8 mouse cellular contexts compared by ENCODE assay signal in the genomic region with DNA sequence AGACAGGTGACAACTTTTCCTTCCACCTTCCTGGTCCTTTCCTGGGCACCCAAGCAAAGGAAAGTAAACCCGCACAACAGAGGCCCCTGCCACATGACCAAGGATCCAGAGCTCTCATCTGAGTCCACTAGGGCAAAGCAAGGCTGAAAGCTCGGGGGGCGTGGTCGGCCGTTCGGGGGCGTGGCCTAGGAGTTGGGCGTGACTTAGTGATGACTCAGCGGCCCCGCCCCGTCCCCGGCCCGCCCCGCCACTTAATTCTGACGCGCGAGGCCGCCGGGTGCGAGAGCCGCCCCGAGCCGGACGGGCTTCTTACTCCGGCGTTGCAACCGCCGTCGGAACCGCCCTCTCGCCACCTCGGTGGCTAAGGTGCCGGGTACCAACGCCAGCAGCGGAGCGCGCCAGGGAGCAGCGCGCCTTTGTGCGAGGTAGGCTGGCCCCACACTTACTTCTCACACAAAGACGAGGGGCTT.
DNase-seq lines count a peak whose midpoint lies in the region; ATAC-seq and TF ChIP-seq lines count a peak whose summit lies in the region.

No protein-coding gene starts in this region.

- peak overlapping the region; percentile 85 for H3K27ac ChIP-seq in forebrain, embryonic 15.5 days (replicated peaks)
- peak overlapping the region; percentile 77 for H3K27ac ChIP-seq in liver, postnatal 0 days (ENCODE audit: low read depth)
- peak overlapping the region; percentile 82 for H3K27ac ChIP-seq in neural tube, embryonic 13.5 days (replicated peaks)

- peaks cover 38% of the 10 kb centered on the region for H3K4me1 ChIP-seq in forebrain, embryonic 15.5 days
- peaks cover 42% of the 10 kb centered on the region for H3K4me1 ChIP-seq in liver, postnatal 0 days (ENCODE audit: insufficient read depth)
- H3K4me1 ChIP-seq in neural tube, embryonic 13.5 days (replicated peaks): peaks cover 37% of the 10 kb centered on the region

- no peaks in the 10 kb centered on the region for H3K27me3 ChIP-seq in forebrain, embryonic 15.5 days
- H3K27me3 ChIP-seq in liver, postnatal 0 days (ENCODE audit: insufficient read depth, low read length): no peaks in the 10 kb centered on the region
- no peaks in the 10 kb centered on the region for H3K27me3 ChIP-seq in neural tube, embryonic 13.5 days

- intact Hi-C loops in heart, postnatal 25 days (cut with DNase I): loop anchor here (10.0 kb wide), 1 partner anchor 52 kb away; no protein-coding TSS in a partner anchor

- peak; percentile 91 for DNase-seq in ES-CJ7 (ENCODE audit: low read depth, low spot score)
- peak; percentile 90 to 95 for DNase-seq in cerebellum, adult 18-20 months
- DNase-seq in heart, postnatal 25 days (ENCODE audit: low spot score): peak; percentile 80
- DNase-seq in layer of hippocampus, adult 11-12 months (ENCODE audit: low spot score): peak; percentile 95
- DNase-seq in liver, postnatal 0 days: peak; percentile 98
- DNase-seq in telencephalon, adult 2 months (ENCODE audit: low read depth, low spot score): peak; percentile 19

- H3K9me3 ChIP-seq in forebrain, embryonic 15.5 days: no peaks in the 10 kb centered on the region
- H3K9me3 ChIP-seq in liver, postnatal 0 days (ENCODE audit: low read length): no peaks in the 10 kb centered on the region
- H3K9me3 ChIP-seq in neural tube, embryonic 13.5 days: no peaks in the 10 kb centered on the region

- TF ChIP-seq CTCF in liver, postnatal 0 days (IDR thresholded peaks at IDR 0.05; ENCODE audit: low read depth): no peak

- ATAC-seq in forebrain, embryonic 15.5 days (replicated peaks): peak; percentile 94
- ATAC-seq in liver, postnatal 0 days: peak; percentile 93
- peak; percentile 95 for ATAC-seq in neural tube, embryonic 13.5 days (ENCODE audit: low read depth)

- under 1% methylated on average over 41 of the region's 41 CpGs for WGBS in forebrain, embryonic 15.5 days
- under 1% methylated on average over 41 of the region's 41 CpGs for whole genome bisulfite sequencing in liver, postnatal 0 days (ENCODE audit: insufficient replicate concordance)
- WGBS in neural tube, embryonic 13.5 days: under 1% methylated on average over 41 of the region's 41 CpGs

- H3K4me2 ChIP-seq in forebrain, embryonic 15.5 days (replicated peaks): peak overlapping the region; percentile 63
- peak overlapping the region; percentile 97 for H3K4me2 ChIP-seq in liver, postnatal 0 days (ENCODE audit: low read depth, low read length)
- peak overlapping the region; percentile 68 for H3K4me2 ChIP-seq in neural tube, embryonic 13.5 days

- no peaks in the 10 kb centered on the region for H3K36me3 ChIP-seq in forebrain, embryonic 15.5 days
- H3K36me3 ChIP-seq in liver, postnatal 0 days (replicated peaks; ENCODE audit: insufficient read depth, low read length): no peaks in the 10 kb centered on the region
- no peaks in the 10 kb centered on the region for H3K36me3 ChIP-seq in neural tube, embryonic 13.5 days

- TF ChIP-seq EP300 in liver, postnatal 0 days (IDR thresholded peaks at IDR 0.05; ENCODE audit: low read depth): no peak

- peak overlapping the region; percentile 95 for H3K4me3 ChIP-seq in forebrain, embryonic 15.5 days
- H3K4me3 ChIP-seq in liver, postnatal 0 days (ENCODE audit: low read depth, low read length): peak overlapping the region; percentile 87
- peak overlapping the region; percentile 81 for H3K4me3 ChIP-seq in neural tube, embryonic 13.5 days

- peak overlapping the region; percentile 93 for H3K9ac ChIP-seq in forebrain, embryonic 15.5 days (replicated peaks)
- peak overlapping the region; percentile 94 for H3K9ac ChIP-seq in liver, postnatal 0 days (replicated peaks)
- H3K9ac ChIP-seq in neural tube, embryonic 13.5 days: peak overlapping the region; percentile 96

Comparison
In these comparisons a context has a peak if more than half of its experiments do, and no peak if none do; other contexts are left out.
1. Peak in every context shown above with its lines: DNase-seq, ATAC-seq, H3K4me3 ChIP-seq and H3K27ac ChIP-seq.
2. DNase-seq: peak in every context shown above with its lines; median percentile 98 in liver, postnatal 0 days; 95 in layer of hippocampus, adult 11-12 months; 92 in cerebellum, adult 18-20 months; 91 in ES-CJ7; 80 in heart, postnatal 25 days; 19 in telencephalon, adult 2 months.